Mouse (Mus musculus): Measurements from ENCODE around the gene Gm30191. TPM values are rescaled to one million over a fixed set of nuclear protein-coding genes. Genes with fewer than 3 reads are reported as not detected.
"Not testable (repeated sequence)": the region's sequence is repeated elsewhere in the genome, so short reads cannot be mapped to it uniquely, and the experiment has no call there.

Gene Gm30191
- total and polyA plus RNA-seq, 3 experiments, result not detected

DNA sequence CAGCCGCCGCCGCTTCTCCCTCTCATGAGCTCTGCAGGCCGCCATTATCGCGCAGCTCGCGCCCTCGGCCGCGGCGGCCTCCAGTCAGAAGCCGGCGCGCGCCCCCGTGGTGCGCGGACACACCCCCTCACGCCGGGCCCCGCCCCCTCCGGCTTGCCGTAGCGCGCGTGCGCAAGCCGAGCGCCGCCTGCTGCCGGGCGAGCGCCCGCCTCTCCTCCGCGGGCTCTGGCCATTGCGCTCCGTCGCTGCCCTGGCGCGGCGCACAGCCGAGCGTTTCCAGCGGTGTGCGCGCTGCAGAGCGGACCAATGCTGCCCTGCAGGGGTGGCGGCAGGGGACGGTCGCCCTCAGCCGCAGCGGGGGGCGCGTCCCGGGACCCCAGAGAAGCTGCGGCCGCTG lies 40.4 kb downstream of the Gm30191 start:
- DNase-seq, result peak; percentile 99

DNA sequence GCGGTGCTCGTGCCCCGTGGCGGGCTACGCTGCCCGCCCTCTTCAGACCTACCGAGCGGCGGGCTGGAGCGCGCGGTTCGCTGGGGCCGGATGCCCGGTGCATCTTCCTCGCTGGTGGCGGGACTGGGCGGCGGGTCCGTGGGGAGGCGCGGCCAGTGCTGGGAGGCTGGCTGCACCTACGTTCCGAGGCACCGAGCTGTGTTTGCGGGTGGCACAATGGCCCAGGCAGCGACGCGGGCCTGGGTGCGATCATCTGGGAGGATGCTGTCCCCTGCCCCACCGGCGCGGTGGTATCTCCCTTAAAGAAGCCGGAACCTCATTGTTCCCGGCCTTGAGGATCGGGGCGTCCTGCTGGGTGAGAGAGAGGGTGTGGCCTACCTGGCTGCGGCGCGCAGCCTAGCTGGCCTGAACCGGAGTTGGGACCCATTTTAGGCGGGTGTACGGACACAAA lies 40.9 kb downstream of the Gm30191 start, which contains the start of gene Pdik1l:
Gene Pdik1l (minus strand): TSS at position 321 of the 451 bp plus-strand sequence.
- DNase-seq, result peak; percentile 85

DNA sequence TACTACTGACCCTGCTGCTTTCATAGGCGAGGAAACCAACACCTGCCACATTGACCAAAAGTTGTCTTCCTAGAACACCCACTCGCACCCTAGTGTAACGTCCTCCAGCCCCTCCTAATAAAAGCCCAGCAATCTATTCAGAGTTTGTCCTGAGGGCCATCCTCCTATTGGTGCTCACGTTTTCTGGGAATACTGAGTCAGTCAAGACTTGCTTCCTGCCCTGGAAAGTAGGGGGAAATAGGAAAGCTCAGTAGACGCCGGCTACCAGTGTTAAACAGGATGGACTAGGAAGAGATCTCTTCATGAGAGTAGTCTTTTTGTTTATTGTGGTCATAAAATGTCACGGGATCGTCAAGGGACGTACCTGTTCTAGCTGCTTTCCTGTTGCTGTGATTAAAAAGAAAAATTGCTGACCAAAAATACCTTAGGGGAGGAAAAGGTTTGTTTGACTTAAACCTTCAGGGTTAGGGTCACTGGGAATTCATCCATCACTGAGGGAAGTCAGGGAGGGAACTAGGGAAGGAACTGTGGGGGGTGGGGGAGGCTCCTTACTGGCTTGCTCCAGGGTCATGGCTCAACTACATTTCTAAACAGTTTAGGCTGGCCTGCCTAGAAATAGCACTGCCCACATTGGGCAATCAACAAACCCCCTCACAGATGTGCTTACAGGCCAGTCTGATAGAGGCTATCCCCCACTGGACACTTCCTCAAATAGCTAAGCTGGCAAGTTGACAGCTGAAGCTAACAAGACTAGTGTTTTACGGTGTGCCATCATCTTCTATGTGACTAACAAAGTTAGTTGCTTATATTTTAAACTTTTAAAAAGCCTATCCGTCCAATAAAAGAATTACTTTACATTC lies 41.9 kb downstream of the Gm30191 start:
- DNase-seq, result peak; percentile 21

DNA sequence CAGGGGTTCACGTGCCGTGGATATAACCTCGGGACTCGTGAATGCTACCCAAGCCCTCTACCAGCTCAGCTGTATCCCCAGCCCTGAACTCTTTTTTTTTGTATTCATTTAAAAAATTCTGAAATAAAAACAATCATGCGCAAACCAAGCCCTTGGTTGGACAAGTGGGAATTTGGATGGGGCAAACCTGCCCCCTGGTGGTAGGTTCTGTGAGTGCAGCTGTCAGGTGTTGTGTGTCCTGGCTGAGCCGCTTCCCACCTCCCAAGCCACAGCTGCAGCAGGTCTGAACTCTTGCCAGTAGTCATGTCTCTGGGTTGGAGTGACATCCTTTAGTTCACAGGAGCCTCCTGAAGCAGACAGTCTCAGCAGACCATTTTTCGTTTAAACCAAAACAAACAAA lies 45.3 kb downstream of the Gm30191 start:
- DNase-seq, result peak; percentile 68

DNA sequence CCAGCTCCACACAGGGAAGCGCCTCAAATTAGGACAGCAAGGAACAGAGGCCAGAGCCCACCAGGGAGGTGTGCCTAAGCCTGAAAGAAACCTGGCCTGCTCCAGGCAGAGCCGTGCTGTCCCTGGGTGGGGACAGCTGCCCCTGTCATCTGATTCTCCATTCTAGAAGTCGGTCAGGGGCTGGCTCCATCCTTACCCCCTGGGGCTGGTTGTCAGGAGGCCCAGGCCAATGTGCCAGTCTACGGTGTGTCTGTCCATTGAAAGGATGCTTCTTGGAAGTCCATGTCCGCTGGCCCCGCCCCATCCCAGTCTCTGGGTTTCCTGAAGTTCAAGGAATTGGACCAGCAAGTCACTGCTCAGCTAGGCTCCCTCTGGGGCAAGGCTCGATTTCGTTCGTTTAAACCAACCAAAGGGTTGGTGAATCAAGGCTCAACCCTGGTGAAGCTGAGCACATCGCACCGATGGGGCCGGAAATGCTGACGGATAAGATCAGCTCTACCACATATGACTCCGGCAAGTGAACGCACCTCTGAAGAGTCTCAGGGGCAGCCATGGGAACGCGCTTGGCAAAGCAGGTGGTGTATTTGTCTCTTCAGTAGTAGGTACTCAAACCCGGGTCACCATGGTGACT lies 46.4 kb downstream of the Gm30191 start:
- no peak for DNase-seq

DNA sequence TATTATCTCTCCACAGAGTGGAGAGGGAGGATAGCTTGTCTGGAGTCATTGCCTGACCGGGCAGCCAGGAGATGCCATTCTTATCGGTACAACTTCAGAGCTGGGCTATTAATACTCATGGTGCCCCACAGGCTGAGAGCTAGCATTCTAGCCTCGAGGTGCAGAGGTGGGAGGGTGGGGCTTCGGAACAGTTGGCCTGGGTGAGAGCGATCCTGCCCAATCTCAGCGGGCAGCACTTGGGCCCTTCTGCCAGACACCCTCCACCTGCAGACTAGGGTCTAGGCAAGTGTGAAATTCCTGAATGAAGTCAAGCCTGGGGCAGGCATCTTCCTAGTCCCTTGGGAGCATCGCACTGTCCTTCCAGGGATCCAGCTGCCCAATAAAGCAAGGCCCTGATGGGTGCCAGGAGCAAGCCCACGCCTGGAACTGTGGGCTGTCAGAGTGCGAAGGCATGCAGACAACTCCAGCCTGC lies 47.0 kb downstream of the Gm30191 start:
- no peak for DNase-seq

DNA sequence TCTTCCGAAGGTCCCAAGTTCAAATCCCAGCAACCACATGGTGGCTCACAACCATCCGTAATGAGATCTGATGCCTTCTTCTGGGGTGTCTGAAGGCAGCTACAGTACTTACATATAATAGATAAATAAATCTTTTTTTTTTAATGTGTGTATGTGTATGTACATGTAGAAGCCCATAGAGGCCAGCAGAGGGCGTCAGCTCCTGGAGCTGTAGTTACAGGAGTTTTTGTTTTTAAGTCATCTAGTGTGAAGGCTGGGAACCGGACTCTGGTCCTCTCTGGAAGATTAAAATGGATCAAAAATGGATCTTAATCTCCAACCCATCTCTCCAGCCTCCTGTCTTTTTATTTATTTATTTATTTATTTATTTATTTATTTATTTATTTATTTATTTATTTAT lies 49.4 kb downstream of the Gm30191 start:
- DNase-seq, result not testable (repeated sequence)

DNA sequence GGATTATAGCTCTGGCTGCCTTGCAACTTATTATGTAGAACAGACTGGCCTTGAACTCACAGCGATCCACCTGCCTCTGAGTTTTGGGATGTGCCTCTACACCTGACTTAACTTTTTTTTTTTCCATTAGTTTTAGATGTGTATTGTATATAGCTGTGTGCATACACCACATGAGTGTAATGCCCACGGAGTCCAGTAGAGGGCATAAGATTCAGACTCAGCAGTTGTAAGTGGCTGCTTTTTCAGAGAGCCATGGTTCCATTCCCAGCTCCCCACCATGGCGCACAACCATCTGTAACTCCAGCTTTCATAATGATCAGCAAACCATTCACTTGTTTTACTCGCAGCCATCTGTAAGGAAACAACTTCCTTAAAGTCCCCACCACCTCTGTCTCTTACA lies 49.8 kb downstream of the Gm30191 start:
- DNase-seq, result no peak

DNA sequence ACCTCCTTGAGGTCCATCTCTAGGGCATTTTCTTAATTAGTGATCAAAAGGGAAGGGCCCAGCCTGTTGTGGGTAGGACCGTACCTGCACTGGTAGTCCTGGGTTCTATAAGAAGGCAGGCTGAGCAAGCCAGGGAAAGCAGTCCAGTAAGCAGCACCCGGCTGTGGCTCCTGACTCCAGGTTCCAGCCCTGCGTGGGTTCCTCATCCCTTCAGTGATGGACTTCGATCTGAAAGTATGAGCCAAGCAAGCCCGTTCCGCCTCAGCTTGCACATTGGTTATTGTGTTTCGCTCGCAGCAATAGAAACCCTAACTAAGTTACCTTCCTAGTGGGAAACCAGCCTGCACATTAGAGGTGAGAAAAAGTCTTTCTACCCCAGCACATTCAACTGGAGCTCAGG lies 50.6 kb downstream of the Gm30191 start:
- DNase-seq, result no peak

DNA sequence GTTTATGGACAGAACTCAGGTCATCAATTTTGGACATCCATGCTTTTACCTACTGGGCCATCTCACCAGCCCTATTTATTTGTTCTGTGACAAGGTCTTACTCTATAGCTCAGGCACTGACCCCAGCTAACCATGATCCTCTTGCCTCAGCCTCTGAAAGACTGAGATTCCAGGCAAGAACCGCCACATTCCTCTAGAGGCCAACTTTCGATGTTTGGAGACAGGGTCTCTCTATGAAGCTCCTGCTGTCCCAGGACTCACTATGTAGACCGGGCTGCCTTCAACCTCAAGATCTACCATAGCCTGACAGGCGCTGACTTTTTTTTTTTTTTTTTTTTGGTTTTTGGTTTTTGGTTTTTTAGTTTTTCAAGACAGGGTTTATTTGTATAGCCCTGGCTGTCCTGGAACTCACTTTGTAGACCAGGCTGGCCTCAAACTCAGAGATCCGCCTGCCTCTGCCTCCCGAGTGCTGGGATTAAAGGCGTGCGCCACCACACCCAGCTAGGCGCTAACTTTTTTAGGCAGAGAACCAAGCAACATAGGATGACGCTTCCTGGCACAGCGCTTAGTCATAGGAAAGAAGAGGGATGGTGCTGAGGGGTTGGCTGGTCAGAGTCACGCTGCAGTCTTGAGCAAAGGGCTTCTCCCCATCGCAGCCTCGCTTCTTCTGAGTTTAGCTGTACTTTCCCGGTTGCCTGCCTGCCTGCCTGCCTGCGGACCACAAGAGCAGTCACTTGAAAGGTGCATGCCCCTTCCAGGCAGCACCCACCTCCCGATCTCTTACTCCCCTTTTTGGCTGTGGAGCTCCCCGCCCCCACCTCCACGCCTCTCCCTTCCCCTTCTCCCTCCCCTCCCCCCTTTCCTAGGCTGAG lies 52.1 kb downstream of the Gm30191 start:
- DNase-seq, result no peak

DNA sequence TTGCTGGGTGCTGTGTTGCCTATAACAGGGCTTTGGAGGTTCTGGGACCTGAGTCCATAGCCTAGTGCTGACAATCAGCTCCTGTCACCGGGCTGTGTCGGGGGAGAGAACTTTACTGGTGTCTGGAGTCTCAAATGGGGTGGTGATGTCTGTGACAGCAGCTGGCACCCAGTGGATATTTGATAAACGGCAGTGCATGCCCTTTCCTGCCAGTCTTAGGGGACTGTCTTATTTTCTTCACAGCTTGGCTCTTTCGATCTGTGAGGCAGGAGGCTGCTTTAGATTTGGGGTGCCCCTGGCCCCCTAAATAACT lies 52.7 kb downstream of the Gm30191 start:
- no peak for DNase-seq

Other genes with a start within 250 kb of the Gm30191 start
- 10 to 100 TPM; 43.9 to 49.4 TPM for gene Dhdds, start 246.0 kb upstream of the Gm30191 start, total RNA-seq (2021)
- gene Dhdds, start 246.0 kb upstream of the Gm30191 start, polyA plus RNA-seq (2012; rRNA removed), result 17.9 and 23.3 TPM in 2 replicates
- gene Lin28a, start 228.1 kb upstream of the Gm30191 start, total RNA-seq (2021), result not detected
- gene Lin28a, start 228.1 kb upstream of the Gm30191 start, polyA plus RNA-seq (2012; rRNA removed), result not detected in 2 replicates
- under 1 TPM in 1 of 2 experiments, not detected in 1; 0.21 TPM for gene Zfp683, start 193.1 kb upstream of the Gm30191 start, total RNA-seq (2021)
- 0.98 and 1.1 TPM in 2 replicates for gene Zfp683, start 193.1 kb upstream of the Gm30191 start, polyA plus RNA-seq (2012; rRNA removed)
- gene Crybg2, start 186.1 kb upstream of the Gm30191 start, total RNA-seq (2021), result under 1 TPM; 0.14 to 0.46 TPM
- 0.12 and 0.21 TPM in 2 replicates for gene Crybg2, start 186.1 kb upstream of the Gm30191 start, polyA plus RNA-seq (2012; rRNA removed)
- gene Cd52, start 151.9 kb upstream of the Gm30191 start, total RNA-seq (2021), result 10 to 100 TPM; 17.0 to 23.2 TPM
- 9.5 and 9.7 TPM in 2 replicates for gene Cd52, start 151.9 kb upstream of the Gm30191 start, polyA plus RNA-seq (2012; rRNA removed)
- 1 to 10 TPM; 5.4 to 6.7 TPM for gene Ubxn11, start 144.4 kb upstream of the Gm30191 start, total RNA-seq (2021)
- gene Ubxn11, start 144.4 kb upstream of the Gm30191 start, polyA plus RNA-seq (2012; rRNA removed), result 7.5 and 10.1 TPM in 2 replicates
- gene Sh3bgrl3, start 118.1 kb upstream of the Gm30191 start, total RNA-seq (2021), result 100 to 1,000 TPM in 1 of 2 experiments, 10 to 100 TPM in 1; 99.6 to 109 TPM
- gene Sh3bgrl3, start 118.1 kb upstream of the Gm30191 start, polyA plus RNA-seq (2012; rRNA removed), result 380 and 502 TPM in 2 replicates
- 10 to 100 TPM; 14.4 to 17.5 TPM for gene Cep85, start 59.8 kb upstream of the Gm30191 start, total RNA-seq (2021)
- 27.3 and 36.1 TPM in 2 replicates for gene Cep85, start 59.8 kb upstream of the Gm30191 start, polyA plus RNA-seq (2012; rRNA removed)
- gene Gm7534, start 43.9 kb upstream of the Gm30191 start, total RNA-seq (2021), result not detected
- gene Gm7534, start 43.9 kb upstream of the Gm30191 start, polyA plus RNA-seq (2012; rRNA removed), result not detected in 2 replicates
- not detected for gene Catsper4, start 19.6 kb upstream of the Gm30191 start, total RNA-seq (2021)
- gene Catsper4, start 19.6 kb upstream of the Gm30191 start, polyA plus RNA-seq (2012; rRNA removed), result not detected in 2 replicates
- under 1 TPM; 0.31 to 0.66 TPM for gene Cnksr1, start 8.5 kb upstream of the Gm30191 start, total RNA-seq (2021)
- gene Cnksr1, start 8.5 kb upstream of the Gm30191 start, polyA plus RNA-seq (2012; rRNA removed), result 0.03 and 0.08 TPM in 2 replicates
- gene E130218I03Rik, start 3.3 kb upstream of the Gm30191 start, total RNA-seq (2021), result not detected
- 0.09 TPM in 1 of 2 replicates, not detected in the other for gene E130218I03Rik, start 3.3 kb upstream of the Gm30191 start, polyA plus RNA-seq (2012; rRNA removed)
- gene Zfp593, start 1.3 kb upstream of the Gm30191 start, total RNA-seq (2021), result 10 to 100 TPM in 1 of 2 experiments, 1 to 10 TPM in 1; 8.3 to 11.0 TPM
- 11.1 and 13.0 TPM in 2 replicates for gene Zfp593, start 1.3 kb upstream of the Gm30191 start, polyA plus RNA-seq (2012; rRNA removed)
- gene Grrp1, start 7.2 kb downstream of the Gm30191 start, total RNA-seq (2021), result 1 to 10 TPM; 6.2 to 9.3 TPM
- gene Grrp1, start 7.2 kb downstream of the Gm30191 start, polyA plus RNA-seq (2012; rRNA removed), result 28.5 and 31.8 TPM in 2 replicates
- gene Pdik1l, start 41.0 kb downstream of the Gm30191 start, total RNA-seq (2021), result 10 to 100 TPM; 14.7 to 22.3 TPM
- 1.3 TPM in 2 replicates for gene Pdik1l, start 41.0 kb downstream of the Gm30191 start, polyA plus RNA-seq (2012; rRNA removed)
- gene Trim63, start 68.2 kb downstream of the Gm30191 start, total RNA-seq (2021), result not detected
- gene Trim63, start 68.2 kb downstream of the Gm30191 start, polyA plus RNA-seq (2012; rRNA removed), result 0.06 and 0.11 TPM in 2 replicates
- gene Slc30a2, start 96.2 kb downstream of the Gm30191 start, total RNA-seq (2021), result 10 to 100 TPM; 21.2 to 60.8 TPM
- gene Slc30a2, start 96.2 kb downstream of the Gm30191 start, polyA plus RNA-seq (2012; rRNA removed), result 33.0 and 56.4 TPM in 2 replicates
- gene Extl1, start 136.9 kb downstream of the Gm30191 start, total RNA-seq (2021), result 1 to 10 TPM; 3.1 to 4.4 TPM
- 4.9 and 5.6 TPM in 2 replicates for gene Extl1, start 136.9 kb downstream of the Gm30191 start, polyA plus RNA-seq (2012; rRNA removed)
- gene Pafah2, start 149.4 kb downstream of the Gm30191 start, total RNA-seq (2021), result 10 to 100 TPM; 12.1 to 18.7 TPM
- 9.1 and 15.1 TPM in 2 replicates for gene Pafah2, start 149.4 kb downstream of the Gm30191 start, polyA plus RNA-seq (2012; rRNA removed)
- gene Stmn1, start 221.4 kb downstream of the Gm30191 start, total RNA-seq (2021), result 10 to 100 TPM; 28.7 to 31.8 TPM
- 1.3 and 2.4 TPM in 2 replicates for gene Stmn1, start 221.4 kb downstream of the Gm30191 start, polyA plus RNA-seq (2012; rRNA removed)
- gene Paqr7, start 249.8 kb downstream of the Gm30191 start, total RNA-seq (2021), result 10 to 100 TPM; 30.3 to 78.9 TPM
- 196 and 204 TPM in 2 replicates for gene Paqr7, start 249.8 kb downstream of the Gm30191 start, polyA plus RNA-seq (2012; rRNA removed)

Data from adrenal gland, adult 2 months (tissue).